Mouse (Mus musculus) embryo, embryonic 9.5 days (tissue): ENCODE data around the gene Tbxas1.
A peak's percentile ranks its signal among the peaks of the same experiment; 100 is the strongest.

Source experiments
- DNase-seq: peaks from one replicate; pipeline ENCODE4 v3.0.0-alpha.2; 2017; ENCODE audit errors: extremely low spot score

Tbxas1 gene

DNA sequence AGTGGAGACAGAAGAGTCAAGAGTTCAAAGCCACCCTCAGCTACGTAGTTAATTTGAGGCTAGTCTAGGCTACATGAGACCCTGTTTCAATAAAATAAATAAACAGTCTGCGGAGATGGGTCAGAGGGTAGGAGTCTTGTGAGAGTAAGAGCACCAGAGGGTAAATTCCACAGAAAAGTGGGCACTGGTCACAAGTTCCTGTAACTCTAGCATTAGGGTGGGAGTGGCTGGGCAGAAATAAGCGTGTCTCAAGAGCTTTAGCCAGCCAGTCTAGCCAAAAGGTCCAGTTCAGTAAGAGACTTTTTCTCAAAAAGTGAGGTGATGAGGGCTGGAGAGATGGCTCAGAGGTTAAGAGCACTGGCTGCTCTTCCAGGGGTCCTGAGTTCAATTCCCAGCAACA, 18.4 kb downstream of the Tbxas1 start:
- no peak for DNase-seq

DNA sequence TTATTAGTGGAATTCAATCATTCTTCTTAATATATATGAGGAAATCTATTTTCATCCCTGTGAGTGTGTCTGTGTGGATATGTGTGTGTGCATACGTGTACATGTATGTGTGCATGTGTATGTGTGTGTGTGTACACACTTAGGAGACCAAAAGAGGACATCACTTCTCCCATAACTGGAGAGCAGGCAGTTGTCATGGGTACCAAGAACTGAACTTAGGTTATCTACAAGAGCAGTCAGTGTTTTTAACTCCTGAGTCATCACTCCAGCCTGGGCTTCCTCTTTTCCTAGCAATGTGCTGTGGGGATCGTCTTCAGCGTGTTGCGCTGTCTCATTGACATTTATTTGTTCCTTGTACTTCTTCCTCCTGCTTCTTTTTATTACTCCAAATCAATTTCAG, 24.9 kb downstream of the Tbxas1 start:
- no peak for DNase-seq

DNA sequence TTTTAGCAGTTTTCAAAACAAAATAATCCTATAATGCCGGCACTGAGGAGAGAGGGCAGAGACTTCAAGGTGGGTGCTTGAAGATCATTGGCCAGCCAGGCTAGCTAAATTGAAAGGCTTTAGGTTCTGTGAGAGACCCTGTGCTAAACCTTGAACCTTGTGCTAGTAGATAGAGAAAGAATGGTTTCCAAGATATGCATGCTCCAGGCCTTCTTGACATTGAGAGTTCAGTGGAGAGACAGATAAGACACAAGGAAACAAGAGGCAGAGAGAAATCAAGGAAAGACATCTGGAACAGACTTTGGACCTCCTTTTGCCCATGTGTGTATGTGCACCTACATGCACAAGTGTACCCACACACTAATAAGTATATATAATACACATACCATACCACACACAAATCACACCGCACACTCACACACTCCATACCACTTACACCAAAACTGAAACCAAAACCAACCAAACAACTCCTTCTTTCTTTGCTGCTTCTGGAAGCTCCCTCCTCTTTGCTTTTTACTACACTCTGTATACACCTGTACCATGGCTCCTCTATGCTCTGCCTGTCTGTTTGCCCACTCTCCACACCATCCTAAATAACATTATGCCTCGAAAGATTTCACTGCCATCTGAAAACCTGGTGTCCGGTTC, 25.4 kb downstream of the Tbxas1 start:
- DNase-seq, result no peak

DNA sequence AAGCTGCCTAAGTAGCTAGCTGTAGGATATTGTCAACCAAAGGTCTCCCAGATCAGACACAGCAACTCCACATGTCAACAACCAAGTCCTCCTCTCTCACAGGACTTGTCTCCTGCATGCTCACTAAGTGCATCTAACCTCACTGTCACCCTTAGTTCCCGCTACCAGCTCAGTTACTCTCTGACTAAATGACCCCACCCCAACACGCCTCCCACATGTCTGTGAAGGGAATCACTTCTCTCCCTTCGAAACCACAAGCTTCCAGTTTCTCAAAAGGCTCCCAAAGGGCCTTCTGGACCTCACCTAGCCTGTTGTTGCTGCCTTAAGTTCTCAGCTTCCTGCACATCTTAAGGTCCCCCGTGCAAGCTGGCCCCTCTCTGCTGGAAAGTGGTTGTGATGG, 25.9 kb downstream of the Tbxas1 start:
- no peak for DNase-seq

DNA sequence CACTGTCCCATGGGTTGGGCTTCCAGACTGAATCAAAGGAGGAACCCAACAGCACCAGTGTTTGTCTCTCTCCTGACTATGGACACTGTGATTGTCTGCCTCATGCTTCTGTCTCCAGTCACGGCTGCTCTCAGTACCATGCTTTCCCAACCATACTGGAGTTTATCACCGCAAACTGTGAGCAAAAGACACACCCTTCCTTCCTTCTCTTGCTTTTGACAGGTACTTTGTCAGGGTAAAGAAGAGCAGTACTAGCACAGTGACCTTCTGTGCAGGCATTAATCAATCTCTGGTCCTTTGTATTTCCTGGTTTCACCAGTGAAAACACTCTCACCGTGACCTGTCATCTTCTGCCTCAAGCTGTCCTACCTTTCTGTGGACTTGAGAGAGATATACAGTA, 26.4 kb downstream of the Tbxas1 start:
- no peak for DNase-seq

DNA sequence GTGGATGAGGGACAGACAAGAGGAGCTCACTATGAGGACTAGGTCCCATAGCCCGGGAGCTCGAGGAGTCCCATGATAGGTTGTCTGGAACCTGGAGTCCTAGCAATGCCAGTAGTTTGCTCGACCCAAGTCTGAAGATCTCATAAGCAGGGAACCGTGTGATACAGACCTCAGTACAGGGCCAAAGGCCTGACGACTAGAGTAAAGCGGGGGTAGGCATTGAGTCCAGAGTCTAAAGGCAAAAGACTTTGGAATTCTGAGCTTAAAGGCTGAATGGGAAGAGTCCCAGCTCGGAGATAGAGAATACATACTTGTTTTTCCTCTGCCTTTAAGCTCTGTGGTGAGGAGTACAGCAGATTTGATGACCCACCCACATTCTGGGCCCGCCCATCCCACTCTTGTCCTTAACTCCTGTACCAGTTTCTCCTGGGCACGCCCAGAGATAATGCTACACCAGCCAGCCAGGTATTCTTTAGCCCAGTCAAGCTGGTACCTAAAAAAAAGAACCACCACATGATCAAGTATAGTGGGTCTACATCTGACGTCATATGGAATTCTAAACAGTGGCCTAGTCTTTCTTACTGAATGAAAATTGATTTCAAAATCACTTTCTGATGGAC, 27.7 kb downstream of the Tbxas1 start:
- no peak for DNase-seq

DNA sequence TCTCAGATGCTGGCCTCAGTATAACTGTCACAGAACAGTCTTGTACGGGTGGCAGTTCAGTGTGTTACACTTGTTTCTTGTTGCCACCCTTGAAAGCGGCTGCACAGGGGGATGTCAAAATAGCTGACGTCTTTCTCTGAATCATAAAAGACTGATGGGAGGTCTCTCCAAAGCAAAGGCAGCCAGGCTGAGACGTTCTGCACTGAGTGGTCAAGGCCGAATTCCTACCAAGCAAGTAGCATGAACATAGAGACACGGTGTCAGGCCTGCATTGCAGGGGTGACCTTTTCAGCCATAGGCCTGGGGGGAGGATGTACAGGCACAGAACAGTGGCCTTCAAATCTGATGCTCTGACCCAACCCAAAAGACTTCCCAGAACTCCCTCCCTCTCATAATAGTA, 30.8 kb downstream of the Tbxas1 start:
- no peak for DNase-seq

DNA sequence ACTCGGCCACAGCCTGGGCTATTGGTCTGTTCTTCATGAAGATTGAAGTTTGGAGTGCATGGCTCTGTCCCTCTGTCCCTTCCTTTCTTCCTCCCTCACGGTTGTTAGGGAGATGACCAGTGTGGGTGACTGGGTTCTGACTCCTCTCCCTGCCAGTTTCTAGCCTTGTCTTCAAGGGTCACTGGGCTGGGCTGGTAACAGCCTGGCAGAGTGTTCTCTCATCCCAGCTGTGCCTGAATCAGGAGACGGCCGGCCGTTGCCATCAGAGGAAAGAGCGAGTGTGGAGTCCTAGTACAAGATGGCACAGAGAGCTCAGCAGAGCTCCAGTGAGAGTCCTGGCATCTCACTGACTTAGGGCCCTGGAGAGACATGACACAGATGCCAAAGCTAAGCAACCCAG, 33.2 kb downstream of the Tbxas1 start:
- no peak for DNase-seq

DNA sequence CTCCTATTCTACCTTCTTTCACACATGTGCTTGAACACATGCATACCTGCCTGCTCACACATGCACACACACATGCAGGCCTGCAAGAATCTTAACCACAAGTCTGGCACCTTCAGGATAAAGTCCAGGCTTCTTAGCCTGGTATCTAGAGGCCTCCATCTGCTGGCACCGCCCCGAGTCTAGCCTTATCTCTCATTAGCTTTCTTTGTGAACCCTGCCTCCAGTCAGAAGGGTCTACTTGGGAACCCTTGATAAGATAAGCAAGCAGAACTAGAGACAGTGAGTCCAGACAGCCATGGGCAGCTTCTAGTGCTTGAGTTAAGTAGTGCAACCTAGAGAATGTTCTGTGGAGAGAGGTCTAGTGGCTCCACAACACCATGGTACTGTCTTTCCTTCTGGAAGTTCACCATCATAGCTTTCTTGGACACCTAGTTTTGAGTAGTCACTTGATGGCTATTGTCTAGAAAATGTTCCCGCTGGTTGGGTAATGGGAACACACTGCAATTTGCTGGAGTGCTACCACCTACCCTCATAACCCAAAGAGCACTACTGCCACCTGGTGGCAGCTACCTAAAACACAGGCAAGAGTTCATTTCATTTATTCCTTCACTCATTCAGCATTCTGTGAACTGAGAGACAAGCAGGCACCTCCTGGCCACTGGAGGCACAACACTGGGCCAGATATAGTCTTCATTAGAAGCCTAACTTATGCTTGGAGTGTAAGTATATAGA, 35.8 kb downstream of the Tbxas1 start:
- DNase-seq, result peak; percentile 70

DNA sequence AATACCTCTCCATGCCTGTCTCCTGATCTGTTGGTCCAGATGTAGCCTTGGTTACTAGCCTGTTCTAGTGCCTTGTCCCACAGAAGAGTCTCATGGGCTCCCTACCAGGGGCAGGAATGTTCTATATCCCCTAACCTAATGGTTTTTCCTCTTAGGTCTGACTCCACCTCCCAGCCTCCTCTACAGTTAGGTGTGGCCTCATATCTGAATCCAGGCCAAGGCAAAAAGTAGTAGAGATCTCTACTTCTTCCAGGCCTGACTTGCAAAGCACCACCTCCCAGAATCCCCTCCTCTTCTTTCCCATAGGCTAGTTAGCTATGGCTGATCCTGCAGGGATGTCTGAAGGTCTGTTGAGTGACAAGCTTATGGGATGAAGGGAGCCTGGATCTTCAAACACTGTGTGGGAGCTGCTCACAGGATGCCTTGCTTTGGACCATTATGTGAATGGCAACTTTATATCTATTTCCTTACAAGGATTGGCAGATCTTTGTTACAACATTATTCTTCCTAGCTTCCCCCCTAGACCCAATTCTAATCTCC, 37.0 kb downstream of the Tbxas1 start:
- DNase-seq, result no peak

DNA sequence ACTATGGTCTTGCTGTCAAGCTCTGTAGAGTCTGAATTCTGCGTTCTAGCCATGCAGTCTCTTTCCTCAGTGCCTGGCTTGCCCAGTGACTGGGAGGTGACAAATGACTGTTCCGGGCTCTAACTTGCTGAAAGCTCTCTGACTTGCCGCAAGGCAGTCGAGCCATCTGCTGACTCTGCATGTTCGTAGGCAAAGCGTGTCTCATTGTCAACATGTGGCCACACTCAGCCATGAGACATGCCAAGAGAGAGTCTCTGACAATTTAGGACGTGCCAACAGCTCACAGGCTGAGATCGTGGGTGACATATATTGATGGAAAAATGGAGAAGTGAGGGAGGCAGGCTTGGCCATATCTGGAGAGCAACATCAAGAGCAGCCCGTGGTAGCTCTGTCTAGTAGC, 37.6 kb downstream of the Tbxas1 start:
- DNase-seq, result no peak

DNA sequence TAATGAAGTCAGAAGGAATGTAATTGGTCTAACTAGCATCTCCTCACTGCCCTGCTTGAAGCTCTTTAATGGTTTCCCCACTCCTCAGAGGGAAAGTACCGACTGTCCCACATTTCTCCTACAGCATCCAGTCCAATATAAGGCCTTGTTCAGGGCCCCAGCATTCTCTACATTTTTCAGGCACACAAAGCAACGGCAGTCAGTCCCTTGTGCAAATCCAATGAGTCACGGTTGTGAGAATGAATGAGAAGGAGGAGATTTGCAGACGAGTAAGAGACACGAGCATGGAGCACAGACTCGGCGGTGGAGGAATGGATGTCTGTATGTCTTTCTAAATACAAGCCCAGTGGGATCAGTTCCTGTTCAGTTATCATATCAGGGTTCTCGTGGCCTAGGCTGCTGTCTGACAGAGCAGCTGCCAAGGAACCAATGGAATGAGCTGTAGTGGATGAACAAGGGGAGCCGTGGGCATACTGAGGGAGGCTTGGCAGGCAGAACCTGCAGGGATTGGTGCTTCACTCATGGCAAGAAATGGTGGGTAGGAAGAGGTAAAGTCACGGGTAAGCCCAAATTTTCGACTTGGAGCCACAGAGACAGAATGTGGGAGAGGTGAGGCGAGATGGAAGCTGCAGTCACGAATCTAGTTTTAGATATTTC, 38.3 kb downstream of the Tbxas1 start:
- no peak for DNase-seq

DNA sequence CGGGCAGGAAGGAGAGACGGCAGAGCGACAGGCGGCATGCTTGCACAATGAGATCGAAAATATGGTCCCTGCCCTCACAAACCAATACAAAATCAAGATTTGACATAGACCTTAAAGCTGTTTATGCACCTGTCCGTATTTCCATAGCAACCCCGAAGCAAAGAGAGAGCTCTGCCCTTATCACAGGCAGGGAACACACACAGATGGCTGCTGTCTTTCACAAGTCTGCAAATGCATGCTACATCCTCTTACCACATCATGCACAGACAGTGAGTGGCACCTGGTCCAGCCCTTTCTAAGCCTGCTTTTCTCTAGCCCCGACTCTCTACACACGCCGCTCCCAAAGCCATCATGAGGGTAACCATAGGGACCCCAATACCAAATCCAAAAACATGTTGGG, 39.0 kb downstream of the Tbxas1 start:
- DNase-seq, result no peak

DNA sequence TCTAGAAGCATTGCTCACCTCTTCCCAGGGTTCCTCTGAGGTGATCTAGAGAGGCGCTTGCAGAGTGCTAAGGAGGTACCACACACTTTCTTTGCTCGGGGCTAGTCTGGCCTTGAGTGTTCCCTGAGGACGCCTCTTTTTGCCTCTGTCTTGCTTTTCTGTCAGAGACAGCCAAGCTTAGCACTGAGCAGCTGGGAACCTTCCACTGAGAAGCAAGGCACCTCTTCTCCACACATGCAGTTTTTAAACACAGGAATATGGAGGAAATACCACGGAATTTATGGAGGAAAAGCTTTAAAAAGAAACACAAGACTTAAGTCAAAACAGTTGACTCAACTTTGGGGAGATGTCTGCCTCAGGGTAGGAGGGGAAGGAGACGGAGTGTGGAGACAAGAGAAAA, 40.6 kb downstream of the Tbxas1 start:
- DNase-seq, result no peak

DNA sequence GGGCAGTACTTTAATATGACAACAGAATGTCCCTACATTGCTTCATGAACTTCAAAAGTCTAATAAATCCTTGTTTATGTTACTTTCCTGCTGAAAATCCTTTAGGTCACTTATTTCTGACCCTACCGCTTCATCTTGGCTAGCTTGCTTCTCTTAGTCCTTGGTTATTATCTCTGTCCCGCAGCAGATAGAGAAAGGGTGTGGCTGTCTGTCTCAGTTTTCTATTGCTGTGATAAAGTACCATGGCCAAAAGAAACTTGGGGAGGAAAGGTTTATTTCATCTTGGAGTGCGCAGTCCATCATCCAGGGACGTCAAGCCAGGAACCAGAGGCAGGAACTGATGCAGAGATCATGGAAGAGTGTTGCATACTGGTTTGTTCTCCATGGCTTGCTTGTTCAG, 41.4 kb downstream of the Tbxas1 start:
- no peak for DNase-seq

DNA sequence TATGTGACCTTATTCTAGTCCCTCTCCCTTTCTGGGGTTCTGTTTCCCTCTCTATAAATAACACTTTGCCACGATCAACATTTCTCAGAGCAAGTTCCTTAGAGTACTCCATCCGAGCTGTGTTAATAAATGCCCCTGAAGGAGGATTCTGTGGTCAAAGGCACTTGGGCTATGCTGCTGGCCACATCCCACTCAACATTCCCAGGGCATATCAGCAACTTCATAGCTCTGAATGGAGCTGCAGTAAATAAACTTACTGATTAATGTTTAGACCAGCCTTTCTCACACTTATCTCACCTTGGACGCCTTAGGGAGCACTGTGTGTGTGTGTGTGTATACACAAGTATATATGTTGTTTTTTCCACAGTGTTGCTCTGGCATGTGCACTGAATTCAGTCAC, 42.2 kb downstream of the Tbxas1 start:
- DNase-seq, result no peak

DNA sequence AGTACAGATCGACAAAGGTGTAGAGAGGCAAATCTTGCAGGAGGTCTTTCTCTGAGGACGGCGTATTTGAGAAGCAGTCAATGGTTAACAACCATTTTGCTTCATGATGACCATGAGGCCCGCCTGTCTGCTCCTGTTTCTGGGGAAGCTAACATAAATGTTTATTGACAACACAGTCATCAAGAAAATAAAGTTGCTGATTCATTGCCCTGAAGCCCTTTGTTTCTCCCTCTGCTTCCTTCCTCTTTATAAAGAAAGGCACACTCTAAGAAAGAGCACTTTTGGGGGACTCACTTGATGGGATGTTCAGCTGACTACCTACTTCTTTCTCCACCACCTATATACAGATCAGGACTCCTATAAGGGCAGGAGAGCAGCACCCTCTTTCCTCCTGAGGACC, 43.5 kb downstream of the Tbxas1 start:
- no peak for DNase-seq

DNA sequence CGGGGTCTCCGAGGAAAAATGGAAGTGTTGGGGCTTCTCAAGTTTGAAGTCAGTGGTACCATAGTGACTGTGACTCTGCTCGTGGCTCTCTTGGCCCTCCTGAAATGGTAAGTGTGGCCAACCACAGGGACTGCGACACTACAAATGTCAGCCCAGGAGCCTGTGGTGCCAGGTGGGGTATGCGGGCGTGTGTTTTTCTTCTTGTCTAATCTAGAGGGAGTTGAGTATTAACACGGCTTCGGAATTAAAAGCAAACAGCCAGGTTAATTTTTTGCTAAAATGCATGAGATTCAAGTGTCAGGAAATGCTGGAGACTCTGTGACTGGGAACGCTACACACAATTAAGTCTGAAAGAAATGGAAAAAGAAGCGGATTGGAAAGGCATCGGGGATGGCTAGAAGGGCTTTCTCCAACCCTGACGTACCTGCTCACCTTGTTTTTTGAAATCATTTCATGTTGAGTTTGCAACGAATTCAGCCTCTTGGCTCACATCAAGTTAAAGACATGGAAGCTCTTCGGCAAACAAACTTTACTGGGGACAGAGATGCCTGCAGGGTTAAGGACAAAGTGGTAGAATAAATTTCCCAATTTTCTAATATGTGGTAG, 44.0 kb downstream of the Tbxas1 start:
- no peak for DNase-seq

DNA sequence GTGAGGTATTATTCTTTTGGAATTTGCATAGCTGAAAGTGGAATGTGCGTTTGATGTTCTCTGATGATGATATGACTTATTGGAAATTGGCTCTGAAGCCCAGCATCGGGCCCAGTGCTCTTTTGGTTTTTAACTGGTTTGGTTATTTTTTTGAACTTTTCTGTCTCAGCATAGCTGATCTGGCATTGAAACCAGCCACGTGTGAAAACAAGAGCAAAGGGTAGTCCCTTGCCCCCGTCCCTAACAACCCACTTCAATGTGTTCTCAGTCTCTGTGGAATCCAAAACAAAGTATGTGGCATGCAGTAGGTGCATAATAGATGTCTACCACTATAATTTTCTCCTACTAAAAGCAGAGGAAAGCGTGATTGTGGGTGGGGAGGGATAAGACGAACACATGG, 44.9 kb downstream of the Tbxas1 start:
- DNase-seq, result no peak

DNA sequence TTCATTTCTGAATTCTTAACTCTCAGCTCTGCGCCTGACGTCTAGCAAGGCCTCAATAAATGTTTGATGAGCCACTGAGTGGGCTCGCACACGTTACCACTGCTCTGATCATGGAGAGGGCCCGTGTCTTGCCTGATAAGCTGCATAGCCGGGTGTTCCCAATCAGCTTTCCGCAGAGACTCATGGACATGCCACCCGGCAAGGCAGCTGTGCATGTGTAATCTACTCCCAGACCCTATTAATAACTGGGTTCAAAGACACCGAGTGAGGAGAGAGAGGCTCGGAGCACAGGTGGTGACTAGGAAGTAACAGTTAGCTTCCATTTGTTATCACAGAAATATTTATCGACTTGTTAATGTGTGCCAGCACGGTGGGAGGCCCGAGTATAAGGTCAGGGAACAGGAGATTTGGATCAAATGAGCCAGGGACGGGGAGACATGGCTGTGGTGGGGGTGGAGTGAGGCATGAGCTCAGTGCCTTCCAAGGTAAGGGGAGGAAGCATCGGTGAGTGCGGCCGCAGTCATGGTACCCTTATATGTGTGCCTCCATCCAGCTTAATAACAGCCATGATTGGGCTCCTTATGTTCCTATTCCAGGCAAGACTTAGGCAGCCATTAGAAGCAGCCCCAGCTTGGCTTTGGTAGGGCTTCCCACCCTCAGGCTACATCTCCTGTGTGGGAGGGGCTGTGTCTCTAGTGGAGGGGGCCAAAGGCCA, 46.0 kb downstream of the Tbxas1 start:
- DNase-seq, result no peak

DNA sequence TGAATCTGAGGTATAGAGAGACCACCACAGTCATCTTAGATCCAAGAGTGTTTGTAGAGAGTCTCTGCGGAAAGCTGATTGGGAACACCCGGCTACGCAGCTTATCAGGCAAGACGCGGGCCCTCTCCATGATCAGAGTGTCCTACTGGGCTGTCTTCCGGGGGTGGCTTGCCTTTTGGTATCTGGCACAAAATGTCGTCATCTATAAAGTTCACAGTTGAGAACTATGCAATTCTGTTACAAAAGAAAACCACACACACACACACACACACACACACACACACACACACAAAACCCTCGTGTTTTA, 46.6 kb downstream of the Tbxas1 start:
- no peak for DNase-seq

DNA sequence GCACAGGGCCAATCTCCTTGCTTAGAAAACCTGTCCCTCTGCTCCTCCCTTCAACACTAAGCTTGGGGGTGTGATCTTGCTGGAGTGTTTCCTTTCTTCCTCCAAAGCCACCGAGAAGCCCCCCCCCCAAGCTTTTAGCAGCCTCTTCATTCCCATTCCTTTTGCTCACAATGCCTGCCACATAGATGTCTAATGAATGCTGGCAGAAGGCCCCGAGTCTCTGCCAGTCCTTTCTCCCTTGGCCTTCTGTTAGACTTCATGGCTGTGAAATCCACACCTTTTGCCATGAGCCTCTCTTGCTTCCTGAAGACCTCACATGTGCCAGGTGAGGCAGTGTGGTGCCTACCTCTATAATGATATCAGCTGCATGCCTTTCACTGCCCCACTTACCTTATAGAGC, 47.3 kb downstream of the Tbxas1 start:
- no peak for DNase-seq
